Mouse (Mus musculus): ENCODE measurements around the gene Stra6. TPM values are rescaled to one million over a fixed set of nuclear protein-coding genes. Genes with fewer than 3 reads are reported as not detected.

The Stra6 gene
- total RNA-seq, 2 experiments from 2014 or later, result not detected

DNA sequence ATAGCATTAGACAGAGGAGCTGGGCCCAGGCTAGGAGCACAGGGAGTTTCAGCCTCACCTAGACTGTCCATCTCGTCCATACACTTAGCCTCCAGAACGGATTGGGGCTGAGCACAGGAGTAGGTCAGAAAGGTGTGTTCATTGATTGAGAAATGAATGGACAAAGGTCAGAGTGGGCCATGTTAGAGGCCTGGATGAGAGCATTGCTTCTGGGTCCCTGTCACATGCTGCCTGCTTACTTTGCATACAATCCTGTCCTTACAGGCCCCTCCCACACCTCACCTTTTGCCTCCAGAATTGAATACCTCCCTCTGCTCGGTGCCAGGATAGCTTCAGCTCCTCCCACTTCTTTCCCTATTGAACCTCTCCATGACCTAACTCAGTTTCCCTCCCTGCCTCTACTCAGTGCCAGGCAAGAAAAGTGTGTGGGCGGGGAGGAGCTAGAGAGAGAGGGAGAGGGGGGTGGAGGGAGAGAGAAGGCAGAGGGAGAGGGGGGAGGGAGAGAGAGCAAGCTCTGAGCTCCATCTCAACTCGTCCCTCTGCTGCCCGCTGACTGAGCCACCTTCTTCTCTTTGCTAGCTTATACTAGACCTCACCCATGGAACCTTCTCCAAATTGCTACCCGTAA lies 52.5 kb downstream of the Stra6 start:
- no peak for ATAC-seq (replicated peaks; ENCODE audit: low FRiP score, low TSS enrichment, poor library complexity, severe bottlenecking)

DNA sequence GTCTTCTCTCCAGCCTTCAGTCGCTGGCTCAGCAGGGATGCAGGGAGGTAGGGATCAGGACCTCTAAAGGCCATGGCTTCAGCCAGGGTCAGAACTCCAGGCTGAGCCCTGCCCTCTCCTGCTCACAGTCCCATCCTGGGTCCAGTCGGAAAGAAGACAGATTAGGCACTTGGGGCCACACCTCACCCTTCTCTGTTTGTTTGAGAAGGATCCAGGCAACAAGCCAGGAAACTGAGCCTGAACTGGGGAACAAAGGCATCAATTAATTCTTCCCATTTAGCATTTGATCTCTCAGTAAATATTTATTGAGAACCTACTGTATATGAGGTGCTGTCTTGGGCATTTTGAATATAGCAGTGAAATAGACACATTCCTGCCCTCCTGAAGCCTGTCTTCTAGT lies 55.1 kb downstream of the Stra6 start, which contains the start of gene Ccdc33:
Gene Ccdc33 (minus strand): TSS at position 153 of the 400 bp plus-strand sequence.
- ATAC-seq (replicated peaks; ENCODE audit: low FRiP score, low TSS enrichment, poor library complexity, severe bottlenecking), result no peak

DNA sequence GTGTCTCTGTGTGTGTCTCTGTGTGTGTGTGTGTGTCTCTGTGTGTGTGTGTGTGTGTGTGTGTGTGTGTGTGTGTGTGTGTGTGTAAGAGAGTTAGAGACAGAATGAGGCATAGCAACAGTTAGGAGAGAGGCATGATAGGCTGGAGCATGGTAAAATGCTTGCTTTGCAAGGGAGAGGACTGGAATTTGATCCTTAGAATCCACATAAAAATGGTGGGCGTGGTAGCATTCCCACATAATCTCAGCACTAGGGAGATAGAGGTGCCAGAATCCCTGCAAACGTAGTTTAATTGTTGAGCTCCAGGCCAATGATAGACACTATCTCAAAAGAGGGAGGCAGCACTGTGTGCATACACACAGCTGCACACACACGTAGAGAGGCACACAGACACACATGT lies 61.5 kb downstream of the Stra6 start:
- no peak for ATAC-seq (replicated peaks; ENCODE audit: low FRiP score, low TSS enrichment, poor library complexity, severe bottlenecking)

DNA sequence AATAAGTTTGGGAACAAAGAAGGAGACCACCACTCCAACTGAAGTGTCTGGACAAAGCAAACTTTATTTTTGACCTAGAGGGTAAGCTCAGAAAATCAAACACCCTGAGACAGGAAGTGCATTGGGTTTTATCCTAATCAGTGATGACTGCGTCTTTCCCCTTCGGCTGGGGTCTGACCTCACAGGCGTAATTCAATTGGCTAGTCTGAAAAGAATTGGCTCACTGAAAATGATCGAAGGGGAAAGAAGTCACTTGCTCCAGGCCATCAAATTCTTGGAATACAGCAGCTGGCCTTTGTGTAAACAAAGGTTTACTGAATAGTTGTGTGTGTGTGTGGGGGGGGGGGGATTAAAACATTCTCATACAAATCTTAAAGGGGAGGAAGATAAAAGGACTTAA lies 62.2 kb downstream of the Stra6 start:
- ATAC-seq (replicated peaks; ENCODE audit: low FRiP score, low TSS enrichment, poor library complexity, severe bottlenecking), result no peak

DNA sequence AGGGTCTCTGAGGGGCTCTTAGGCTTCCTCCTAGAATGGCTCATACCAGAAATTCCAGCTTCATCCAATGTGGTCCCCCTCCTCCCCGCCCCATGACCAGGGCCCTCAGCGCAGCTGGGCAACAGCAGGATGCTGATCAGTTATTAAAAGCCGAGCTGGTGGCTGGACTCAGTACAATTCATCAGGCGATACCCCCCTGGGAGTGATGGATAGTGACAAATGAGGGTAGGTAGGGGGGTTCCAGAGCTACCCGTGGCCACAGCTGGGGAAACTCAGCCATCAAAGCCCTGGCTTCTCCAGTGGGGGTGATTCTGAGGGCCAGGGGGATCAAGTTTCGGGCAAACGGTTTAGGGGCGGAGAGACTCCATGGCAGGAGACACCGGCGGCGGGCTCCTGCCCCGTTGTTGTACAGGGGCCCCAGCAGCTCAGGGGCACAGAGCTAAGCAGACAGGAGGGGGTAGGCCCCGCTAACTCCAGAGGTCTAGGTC lies 65.4 kb downstream of the Stra6 start:
- ATAC-seq (replicated peaks; ENCODE audit: low FRiP score, low TSS enrichment, poor library complexity, severe bottlenecking), result no peak

DNA sequence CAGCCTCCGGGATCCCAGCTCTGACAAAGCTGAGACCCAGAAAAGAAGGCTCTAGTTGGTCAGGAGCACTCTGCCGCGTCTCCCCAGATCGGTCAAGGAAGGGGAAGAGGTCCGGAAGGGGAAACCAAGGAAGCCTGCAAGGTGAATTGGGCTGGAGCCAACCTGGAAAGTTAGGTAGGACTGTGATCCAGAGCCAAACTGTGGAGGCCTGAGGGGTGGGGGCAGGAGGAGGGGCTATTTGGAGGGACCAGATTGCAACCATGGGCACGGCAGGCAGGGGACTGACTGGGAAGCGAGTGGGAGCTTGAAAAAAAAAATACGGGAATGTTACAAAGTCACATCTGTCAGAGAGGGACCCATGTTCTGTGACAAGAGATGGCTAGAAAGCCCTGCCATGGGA lies 65.9 kb downstream of the Stra6 start:
- ATAC-seq (replicated peaks; ENCODE audit: low FRiP score, low TSS enrichment, poor library complexity, severe bottlenecking), result no peak

DNA sequence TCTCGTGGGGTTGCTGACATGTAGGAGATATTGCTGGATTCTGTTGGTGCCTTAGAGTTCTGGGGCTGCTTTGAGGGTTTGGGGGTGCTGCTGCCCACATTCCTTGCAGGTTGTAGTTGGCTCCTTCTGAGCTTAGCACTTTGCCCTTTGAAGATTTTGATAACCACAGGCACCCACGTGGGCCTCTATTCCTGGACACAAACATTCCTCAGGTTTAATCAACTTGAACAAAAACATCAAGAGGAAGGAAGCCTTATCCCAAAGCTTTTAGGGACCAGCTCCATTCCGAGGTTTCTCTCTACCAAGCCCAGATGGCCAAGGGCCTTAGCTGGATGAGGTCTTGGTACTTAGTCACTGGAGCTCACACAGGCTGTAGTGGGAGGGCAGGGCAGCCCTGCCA lies 67.3 kb downstream of the Stra6 start:
- no peak for ATAC-seq (replicated peaks; ENCODE audit: low FRiP score, low TSS enrichment, poor library complexity, severe bottlenecking)

DNA sequence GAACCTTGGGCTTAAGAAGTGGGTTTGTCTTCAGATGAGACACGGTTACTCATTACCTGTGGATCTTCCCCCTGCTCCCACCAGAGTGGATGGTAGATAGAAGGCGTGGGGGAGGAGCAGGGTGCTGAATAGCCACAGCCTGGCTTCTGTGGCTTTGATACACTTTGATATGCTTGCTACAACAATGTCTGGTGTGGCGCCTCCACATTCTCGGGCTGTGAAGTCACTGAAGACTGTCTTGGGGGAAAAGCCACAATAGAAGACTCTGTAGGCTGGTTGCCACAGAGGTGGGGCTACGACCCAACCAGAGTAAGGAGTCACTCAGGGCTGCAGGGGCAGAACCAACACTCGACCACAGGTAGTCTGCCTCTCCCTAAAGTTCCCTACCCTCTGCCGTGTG lies 68.1 kb downstream of the Stra6 start:
- ATAC-seq (replicated peaks; ENCODE audit: low FRiP score, low TSS enrichment, poor library complexity, severe bottlenecking), result no peak

DNA sequence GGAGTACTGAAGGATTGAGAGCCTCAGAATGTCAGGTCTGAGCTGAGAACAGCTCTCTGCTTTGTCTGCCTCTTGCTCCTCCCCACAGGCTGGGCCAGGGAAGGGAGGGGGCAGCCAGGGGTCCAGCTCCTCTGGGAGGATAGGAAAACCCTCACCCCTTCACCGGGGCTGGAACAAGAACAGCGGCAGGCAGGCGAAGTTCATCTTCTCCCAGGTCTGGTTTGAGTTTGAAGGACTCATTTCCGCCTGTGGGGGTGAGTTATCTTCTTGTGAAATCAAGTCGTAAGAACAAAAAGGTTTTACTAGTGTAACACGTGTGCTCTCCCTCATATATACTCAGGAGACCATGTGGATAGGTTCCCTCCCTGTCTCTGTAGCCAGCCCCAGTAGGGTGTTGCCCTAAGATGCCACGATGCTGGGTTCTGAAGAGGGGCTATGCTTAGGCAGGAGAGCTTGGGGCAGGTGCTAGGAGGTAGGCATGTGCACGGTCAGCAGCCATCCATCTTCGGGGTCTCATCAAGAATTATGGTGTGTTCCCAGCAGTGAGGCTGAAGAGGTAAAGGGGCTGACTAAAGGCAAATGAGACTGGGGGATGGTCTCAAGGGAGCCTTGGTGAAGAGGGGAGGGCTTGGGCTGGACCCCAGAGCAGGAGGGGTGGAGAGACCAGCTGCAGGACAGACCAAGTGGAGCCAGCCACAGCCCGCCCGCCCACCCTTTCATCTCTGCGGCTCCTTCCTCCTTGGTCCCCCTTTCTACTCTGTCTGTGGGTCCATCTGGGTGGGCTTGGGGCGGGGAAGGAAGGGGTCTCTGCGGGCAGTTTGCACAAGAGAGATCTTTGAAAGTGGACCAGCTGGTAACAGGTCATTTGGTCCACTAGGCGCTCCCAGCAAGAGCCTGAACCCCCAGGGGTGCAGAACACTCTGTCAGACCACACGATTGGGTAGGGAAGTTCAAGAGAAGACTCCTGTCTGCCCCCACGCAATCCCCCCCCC lies 70.6 kb downstream of the Stra6 start:
- ATAC-seq (replicated peaks; ENCODE audit: low FRiP score, low TSS enrichment, poor library complexity, severe bottlenecking), result 0 out of 2 replicates have a peak, but pooled peaks have one; percentile 18

DNA sequence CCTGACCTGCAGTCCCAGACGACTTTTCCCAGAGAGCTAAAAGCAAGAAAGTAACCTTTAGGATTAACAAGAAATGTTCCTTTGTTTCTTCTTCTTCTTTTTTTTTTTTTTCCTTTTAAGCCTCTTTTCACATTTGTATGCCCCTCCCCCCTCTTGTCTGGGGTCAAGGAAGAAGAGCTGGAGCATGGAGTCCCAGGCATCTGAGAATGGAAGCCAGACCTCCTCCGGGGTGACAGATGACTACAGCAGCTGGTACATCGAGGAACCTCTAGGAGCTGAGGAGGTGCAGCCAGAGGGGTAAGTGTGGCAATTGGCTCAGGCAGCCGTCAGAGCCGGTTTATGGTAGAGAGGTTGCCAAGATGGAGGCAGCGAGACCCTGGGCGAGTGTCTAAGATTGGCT lies 71.3 kb downstream of the Stra6 start:
- no peak for ATAC-seq (replicated peaks; ENCODE audit: low FRiP score, low TSS enrichment, poor library complexity, severe bottlenecking)

DNA sequence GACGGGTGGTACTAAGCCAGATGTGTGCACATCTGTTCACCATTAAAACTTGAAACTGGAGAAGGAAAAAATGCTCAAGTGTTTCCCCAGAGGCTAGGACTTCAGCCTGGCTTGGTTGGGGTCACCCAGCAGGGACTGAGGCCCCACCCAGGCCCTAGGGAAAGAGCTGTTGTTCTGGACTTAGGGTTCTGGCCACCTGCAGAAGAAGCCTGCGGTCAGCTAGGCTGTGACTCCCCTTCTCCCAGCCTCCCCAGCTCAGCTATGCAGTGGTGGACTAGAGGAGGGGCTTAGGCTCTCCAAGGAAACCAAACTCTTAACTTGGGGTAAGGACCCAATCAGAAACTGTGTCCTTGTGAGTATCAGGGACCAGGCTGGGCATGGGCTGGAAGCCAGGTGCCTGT lies 72.3 kb downstream of the Stra6 start:
- no peak for ATAC-seq (replicated peaks; ENCODE audit: low FRiP score, low TSS enrichment, poor library complexity, severe bottlenecking)

DNA sequence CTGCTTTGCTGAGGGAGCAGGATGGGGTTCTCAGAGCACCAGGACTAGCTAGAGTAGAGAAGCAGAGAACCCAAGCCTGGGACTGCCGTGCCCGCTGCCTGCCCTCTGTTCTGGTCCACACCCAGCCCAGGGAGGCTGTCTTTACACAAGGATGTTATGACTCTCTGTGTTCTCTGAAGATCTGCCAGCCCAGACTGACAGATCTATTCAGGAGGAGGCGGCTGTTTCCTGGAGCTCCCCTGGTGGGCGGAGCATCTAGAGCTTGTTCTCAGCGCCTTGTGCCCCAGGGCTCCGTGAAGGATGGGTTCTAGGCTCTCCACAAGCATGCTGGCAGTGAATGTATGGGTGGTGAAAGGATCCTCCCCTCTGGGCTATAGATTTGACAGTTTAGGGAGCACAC lies 76.4 kb downstream of the Stra6 start:
- no peak for ATAC-seq (replicated peaks; ENCODE audit: low FRiP score, low TSS enrichment, poor library complexity, severe bottlenecking)

DNA sequence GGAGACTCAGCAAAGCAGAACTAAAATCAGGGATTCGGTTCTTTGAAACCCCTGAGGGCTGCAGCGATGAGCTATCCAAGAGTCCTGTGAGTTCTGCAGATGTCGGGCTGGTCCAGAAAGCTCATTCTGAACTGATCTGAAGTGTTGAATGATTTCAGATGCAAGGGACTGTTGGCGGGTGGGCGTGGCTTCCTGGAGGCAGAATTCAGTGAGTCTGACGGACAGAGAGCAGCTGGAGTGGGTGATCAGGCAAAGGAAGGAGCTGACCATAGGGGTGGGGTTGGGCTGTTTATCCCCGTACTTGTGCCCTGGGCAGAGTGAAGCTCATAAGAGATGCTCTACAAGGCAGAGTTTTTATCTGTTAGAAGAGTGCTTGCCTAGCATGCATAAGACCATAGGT lies 79.8 kb downstream of the Stra6 start:
- ATAC-seq (replicated peaks; ENCODE audit: low FRiP score, low TSS enrichment, poor library complexity, severe bottlenecking), result no peak

DNA sequence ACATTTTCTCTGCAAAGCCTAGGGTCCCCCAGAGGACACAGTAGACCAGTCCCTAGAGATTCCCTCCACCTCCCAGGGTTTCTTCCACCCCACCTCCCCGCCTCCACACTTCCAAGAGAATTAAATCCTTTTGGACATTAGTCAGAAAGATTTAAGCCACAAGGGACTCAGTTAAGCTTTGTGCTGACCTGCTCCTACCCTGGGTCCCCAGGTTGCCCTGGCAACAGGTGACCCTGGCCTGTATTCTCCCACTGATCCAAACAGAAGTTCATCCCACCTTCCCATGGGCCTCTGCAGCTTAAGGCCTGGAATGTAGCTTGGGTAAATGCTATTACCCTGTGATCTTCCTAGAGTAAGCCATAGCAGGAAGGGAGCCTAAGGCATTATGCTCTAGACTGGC lies 81.1 kb downstream of the Stra6 start:
- no peak for ATAC-seq (replicated peaks; ENCODE audit: low FRiP score, low TSS enrichment, poor library complexity, severe bottlenecking)

DNA sequence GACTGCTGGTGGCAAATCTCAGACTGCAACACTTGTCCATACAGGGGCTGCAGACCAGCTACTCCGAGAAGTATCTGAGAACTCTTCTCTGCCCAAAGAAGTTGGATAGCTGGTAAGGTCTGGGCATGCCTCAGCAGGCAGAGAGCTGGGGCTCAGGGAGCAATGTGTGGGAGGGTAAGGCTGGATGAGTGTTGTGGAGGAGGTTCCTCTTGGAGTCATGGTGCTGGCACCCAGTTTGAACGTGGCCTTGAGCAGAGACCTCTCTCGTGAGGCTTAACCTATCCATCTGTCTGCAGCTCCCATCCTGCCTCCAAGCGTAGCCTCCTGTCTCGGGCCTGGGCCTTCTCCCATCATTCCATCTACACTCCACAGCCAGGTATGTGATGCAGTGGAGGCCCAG lies 81.8 kb downstream of the Stra6 start:
- ATAC-seq (replicated peaks; ENCODE audit: low FRiP score, low TSS enrichment, poor library complexity, severe bottlenecking), result no peak

DNA sequence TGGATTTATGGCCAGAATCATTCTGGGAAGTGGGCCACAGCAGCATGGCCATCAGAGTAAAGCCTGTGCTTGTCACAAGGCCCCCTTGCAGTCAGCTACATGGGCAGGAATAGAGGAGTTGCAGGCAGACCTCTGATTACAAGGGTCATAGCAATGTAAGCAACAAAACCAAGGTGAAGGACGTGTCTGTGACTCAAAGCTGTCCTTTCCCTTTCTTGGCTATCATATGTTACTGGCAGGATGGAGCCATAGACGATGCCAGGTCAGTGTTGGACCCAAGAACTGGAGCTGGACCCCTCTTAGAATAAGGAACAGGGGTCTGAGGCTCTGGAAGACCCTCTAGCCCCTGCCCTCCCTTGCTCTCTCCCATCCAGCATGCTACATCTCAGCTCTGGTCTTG lies 85.2 kb downstream of the Stra6 start:
- no peak for ATAC-seq (replicated peaks; ENCODE audit: low FRiP score, low TSS enrichment, poor library complexity, severe bottlenecking)

DNA sequence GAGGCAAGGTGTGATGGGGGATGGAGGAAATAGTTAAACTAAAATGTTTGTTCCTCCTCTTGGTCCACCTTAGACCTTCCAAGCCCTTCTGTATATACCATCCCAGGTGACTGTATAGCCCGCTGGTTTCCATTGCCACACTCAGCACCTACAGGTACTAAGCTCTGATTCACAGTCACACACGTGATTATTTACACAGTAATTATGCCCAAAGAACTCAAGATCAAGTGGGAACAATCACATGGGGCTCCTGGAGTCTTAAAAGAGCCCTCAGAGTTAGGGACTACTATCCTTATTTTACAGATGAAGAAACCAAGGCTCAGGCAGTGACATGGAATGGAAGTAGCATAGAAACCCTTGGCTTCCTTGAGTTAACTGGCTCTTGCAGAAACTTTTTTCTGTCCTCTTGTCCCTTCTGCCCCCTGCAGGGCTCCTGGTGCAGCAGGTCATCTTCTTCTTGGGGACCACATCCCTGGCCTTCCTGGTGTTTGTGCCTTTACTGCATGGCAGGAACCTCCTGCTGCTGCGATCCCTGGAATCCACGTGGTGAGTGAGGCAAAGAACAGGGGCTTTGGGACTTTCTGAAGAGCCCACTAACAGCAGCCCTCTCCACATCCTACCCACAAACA lies 87.3 kb downstream of the Stra6 start:
- ATAC-seq (replicated peaks; ENCODE audit: low FRiP score, low TSS enrichment, poor library complexity, severe bottlenecking), result no peak

DNA sequence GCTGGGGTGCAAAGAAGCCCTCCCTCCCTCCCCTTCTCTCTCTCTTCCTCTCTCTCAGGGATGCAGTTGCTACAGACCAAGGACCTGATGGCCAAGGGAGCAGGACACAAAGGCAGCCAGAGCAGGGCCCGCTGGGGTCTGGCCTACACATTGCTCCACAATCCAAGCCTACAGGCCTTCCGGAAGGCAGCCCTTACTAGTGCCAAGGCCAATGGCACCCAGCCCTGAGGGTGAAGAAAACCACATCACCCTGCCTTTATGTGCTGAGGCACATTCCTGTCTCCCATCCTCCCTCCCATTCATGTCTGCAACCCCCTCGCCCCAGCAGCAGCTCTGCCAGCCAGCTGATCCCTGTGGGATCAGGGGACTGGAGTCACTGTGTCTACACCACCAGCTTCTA lies 89.5 kb downstream of the Stra6 start:
- no peak for ATAC-seq (replicated peaks; ENCODE audit: low FRiP score, low TSS enrichment, poor library complexity, severe bottlenecking)

DNA sequence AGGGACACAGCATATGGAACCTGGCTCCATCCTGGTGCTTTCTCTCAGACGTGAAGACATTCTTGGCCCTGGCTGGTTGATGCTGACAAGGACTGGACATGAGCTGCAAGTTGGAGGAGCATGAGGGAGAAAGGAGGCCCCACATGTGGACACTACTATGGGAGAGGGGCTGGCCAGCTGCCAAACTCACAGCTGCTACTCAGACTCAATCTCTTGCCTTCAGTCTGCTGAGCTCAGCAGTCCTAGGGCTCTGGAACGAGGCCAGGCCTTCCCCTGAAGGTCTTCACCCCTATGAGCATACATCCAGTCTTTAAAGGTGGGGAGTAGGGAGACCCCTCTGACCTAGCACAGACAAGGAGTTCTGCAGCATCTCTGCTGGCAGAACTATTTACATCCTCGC lies 91.8 kb downstream of the Stra6 start:
- ATAC-seq (replicated peaks; ENCODE audit: low FRiP score, low TSS enrichment, poor library complexity, severe bottlenecking), result no peak

DNA sequence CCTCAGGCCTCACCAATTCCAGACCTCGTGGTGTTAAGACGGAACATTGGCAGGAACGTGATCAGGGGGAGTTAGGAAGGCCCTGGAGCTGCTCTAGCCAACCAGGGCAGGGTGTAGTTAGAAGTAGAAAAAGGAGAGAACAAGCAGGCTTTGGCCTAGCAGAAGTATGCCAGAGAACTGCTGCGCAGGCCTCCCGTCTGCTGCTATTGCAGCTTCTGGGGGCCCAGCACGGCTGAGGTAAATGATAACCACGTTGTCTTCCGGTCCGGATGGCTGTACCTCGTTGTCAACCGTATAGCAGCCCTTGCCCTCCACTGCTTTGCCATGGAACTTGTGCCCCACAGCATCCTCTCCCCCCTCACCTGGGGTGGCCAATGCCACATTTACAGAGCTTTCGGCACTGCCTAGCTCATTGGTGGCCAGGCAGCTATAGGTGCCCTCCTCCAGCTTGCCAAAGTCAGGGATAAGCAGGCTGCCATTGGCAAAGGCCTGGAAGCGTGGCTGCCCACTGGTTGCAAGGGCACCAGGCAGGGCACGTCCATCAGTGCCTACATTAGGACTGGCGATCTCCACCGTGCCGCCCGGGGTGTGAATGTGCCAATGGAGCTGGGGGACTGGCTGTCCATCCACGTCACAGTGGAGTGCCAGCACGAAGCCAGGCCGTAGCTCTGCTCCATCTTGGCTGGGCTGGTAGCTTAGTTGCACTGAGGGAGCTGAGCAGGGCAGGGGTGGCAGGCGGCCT lies 93.4 kb downstream of the Stra6 start:
- ATAC-seq (replicated peaks; ENCODE audit: low FRiP score, low TSS enrichment, poor library complexity, severe bottlenecking), result no peak

Data from megakaryocyte-erythroid progenitor cell, adult 5-6 weeks (primary cell).